Mouse (Mus musculus) hindbrain, embryonic 15.5 days (tissue): ENCODE measurements at regions not wholly inside any gene's neighbourhood (a gene's known extent, or its start where the extent isn't known, plus 50 kb on each side); places are given as distances from the start of the nearest gene placed in this dataset.
"Not testable (repeated sequence)": the region's sequence is repeated elsewhere in the genome, so short reads cannot be mapped to it uniquely, and the experiment has no call there.

Experiments
- ATAC-seq: fragments of 200-750 bp; cut with Nextera tagmentation; 2 replicates; pipeline ENCODE4 v1.8.0; 2017; ENCODE audit warnings: low read depth, moderate number of reproducible peaks, moderate TSS enrichment; ENCODE audit not compliant: low FRiP score
- H3K27ac ChIP-seq: fragments of 300-500 bp; sonication (generic); replicated peaks from 2 replicates; pipeline ENCODE4 v1.5.1; 2015; ENCODE audit warnings: mild to moderate bottlenecking, inconsistent platforms
- H3K27me3 ChIP-seq: fragments of 300-500 bp; sonication (generic); 2 replicates; pipeline ENCODE4 v1.6.1; 2015; ENCODE audit warnings: control low read depth, inconsistent platforms
- H3K36me3 ChIP-seq: fragments of 300-500 bp; sonication (generic); 2 replicates; pipeline ENCODE4 v1.6.1; 2015; ENCODE audit warnings: control low read depth, inconsistent platforms
- H3K4me1 ChIP-seq: fragments of 300-500 bp; sonication (generic); replicated peaks from 2 replicates; pipeline ENCODE4 v1.6.1; 2015; ENCODE audit warnings: control low read depth, inconsistent platforms
- H3K4me2 ChIP-seq: fragments of 300-500 bp; sonication (generic); 2 replicates; pipeline ENCODE4 v1.6.1; 2015; ENCODE audit warnings: moderate library complexity, mild to moderate bottlenecking, inconsistent platforms
- H3K4me3 ChIP-seq: fragments of 300-500 bp; sonication (generic); 2 replicates; pipeline ENCODE4 v1.5.1; 2015; ENCODE audit warnings: mild to moderate bottlenecking, inconsistent platforms
- H3K9ac ChIP-seq: fragments of 300-500 bp; sonication (generic); 2 replicates; pipeline ENCODE4 v1.6.1; 2015; ENCODE audit warnings: inconsistent platforms
- H3K9me3 ChIP-seq: fragments of 300-500 bp; sonication (generic); 2 replicates; pipeline ENCODE4 v1.6.1; 2016; ENCODE audit warnings: control low read depth, inconsistent platforms
- WGBS: fragments of 180-500 bp; shearing (Covaris S2); methylation state at CpG from one replicate; pipeline ENCODE4 v1.1.7; 2015; 5-methylcytosine and 5-hydroxymethylcytosine counted together

DNA sequence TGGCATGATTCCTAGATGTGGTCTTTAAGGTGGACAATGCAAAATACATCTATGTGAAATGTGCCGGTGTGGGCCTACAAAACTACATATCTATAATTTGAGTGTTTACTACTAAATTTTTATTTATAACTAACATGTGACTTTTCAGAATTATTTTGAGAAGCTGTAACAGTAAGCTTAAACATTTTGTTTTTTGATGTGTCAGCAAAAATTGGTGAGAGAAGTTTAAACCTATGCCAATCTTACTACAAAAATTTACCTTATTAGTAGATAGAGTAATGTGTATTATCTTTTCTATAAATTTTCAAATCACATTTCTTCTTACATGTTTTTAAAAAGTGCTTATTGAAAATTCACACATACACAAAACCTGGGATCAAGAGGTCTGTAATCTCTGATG lies 525.1 kb upstream of the Rorb start:
- Histone ChIP-seq H3K4me3 (no peak overlapping the region), H3K27ac (no peak overlapping the region), H3K36me3 (no peaks in the 10 kb centered on the region), H3K9me3 (no peaks in the 10 kb centered on the region), H3K4me2 (no peak overlapping the region), H3K4me1 (no peaks in the 10 kb centered on the region), H3K9ac (no peak overlapping the region), H3K27me3 (no peaks in the 10 kb centered on the region)
- no peak for ATAC-seq
- WGBS: 97% methylated on average over 1 of the region's 1 CpGs

GRCm38 (mm10) chr19:19587866-19588265 lies 476.9 kb upstream of the Rorb start:
- no peak for ATAC-seq
- H3K36me3 ChIP-seq: no peaks in the 10 kb centered on the region
- no peak overlapping the region for H3K27ac ChIP-seq
- no peak overlapping the region for H3K4me2 ChIP-seq
- no peak overlapping the region for H3K4me3 ChIP-seq
- H3K9ac ChIP-seq: no peak overlapping the region
- H3K4me1 ChIP-seq: no peaks in the 10 kb centered on the region
- 60% methylated on average over 2 of the region's 2 CpGs for WGBS
- H3K9me3 ChIP-seq: no peaks in the 10 kb centered on the region
- H3K27me3 ChIP-seq: no peaks in the 10 kb centered on the region

DNA sequence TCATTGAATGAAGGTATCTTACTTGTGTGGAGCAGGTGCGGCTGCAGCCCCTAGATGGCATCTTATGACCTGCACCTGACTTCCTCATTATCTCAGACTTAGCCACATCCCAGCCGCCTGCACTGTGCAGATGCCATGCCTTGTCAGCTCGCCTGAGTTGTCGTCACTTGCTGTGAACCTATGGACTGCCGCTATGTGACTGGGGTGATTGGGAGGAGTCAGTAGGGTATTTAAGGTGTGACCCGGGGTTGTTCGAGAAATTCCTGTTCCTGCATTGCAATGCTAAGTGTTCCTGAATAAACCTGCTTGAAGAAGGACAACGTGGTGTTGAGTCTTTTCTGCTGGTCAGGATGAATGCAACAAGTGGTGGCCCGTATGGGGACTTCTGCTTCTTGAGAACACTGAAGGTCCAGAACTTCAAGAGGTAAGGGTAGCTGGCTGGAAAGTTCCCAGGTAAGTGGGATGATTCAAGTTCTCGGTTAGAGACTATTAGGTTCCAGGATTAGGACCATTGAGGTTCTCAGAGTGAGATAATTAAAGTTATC lies 464.1 kb upstream of the Rorb start:
- ATAC-seq, H3K9me3 ChIP-seq, H3K36me3 ChIP-seq, H3K4me1 ChIP-seq, H3K9ac ChIP-seq, H3K27ac ChIP-seq, H3K4me2 ChIP-seq, H3K27me3 ChIP-seq, H3K4me3 ChIP-seq: not testable (repeated sequence)
- 93% methylated on average over 10 of the region's 10 CpGs for WGBS

GRCm38 (mm10) chr19:19564657-19565056 lies 453.7 kb upstream of the Rorb start:
- Histone ChIP-seq H3K9ac (no peak overlapping the region), H3K4me3 (no peak overlapping the region), H3K4me1 (no peaks in the 10 kb centered on the region), H3K27me3 (no peaks in the 10 kb centered on the region), H3K4me2 (no peak overlapping the region), H3K27ac (no peak overlapping the region), H3K36me3 (no peaks in the 10 kb centered on the region), H3K9me3 (no peaks in the 10 kb centered on the region)
- 67% methylated on average over 2 of the region's 2 CpGs for WGBS
- peak; percentile 69 for ATAC-seq

GRCm38 (mm10) chr19:19535131-19535530 lies 424.1 kb upstream of the Rorb start:
- WGBS: 55% methylated on average over 2 of the region's 2 CpGs
- Histone ChIP-seq H3K4me3 (no peak overlapping the region), H3K4me1 (no peaks in the 10 kb centered on the region), H3K36me3 (no peaks in the 10 kb centered on the region), H3K9ac (no peak overlapping the region), H3K27me3 (no peaks in the 10 kb centered on the region), H3K4me2 (no peak overlapping the region), H3K27ac (no peak overlapping the region), H3K9me3 (no peaks in the 10 kb centered on the region)
- no peak for ATAC-seq

DNA sequence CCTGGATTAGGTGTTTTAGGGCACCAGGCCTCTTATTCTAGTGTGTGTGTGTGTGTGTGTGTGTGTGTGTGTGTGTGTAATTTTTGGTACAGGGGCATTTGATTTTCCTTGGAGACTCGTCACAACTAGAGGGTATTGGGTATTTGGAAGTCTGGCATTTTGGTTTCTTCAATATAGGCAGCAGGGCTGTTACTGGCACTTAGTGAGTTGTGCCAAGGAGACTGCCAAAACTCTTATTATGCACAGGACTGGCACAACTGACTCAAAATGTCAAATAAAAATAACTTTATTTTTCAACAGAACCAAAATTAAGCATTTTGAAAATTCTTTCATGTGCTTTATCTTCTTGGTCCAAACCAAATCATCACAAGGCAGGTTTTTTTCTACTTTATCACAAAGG lies 413.2 kb upstream of the Rorb start:
- Histone ChIP-seq H3K4me3 (no peak overlapping the region), H3K27ac (no peak overlapping the region), H3K36me3 (no peaks in the 10 kb centered on the region), H3K4me1 (no peaks in the 10 kb centered on the region), H3K4me2 (no peak overlapping the region), H3K9ac (no peak overlapping the region), H3K27me3 (no peaks in the 10 kb centered on the region), H3K9me3 (no peaks in the 10 kb centered on the region)
- no peak for ATAC-seq
- 78% methylated on average over 1 of the region's 1 CpGs for WGBS

DNA sequence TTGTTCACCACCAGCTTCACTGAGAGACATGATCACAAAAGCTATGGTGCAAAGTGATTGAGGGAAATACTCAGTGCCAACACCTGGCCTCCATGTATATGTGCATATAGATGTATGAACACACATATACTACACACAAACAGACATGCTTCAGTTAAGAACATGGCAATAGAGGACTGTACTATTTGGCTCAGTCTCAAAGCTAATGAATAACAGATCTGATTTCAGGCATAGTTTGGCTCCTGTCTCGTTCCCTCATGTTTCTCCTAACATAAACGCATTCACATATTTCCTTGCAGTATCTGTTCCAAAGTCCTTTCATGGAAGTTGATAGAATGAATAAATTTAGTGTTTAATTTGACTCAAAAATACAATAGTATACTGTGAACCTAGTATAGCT lies 412.6 kb upstream of the Rorb start:
- WGBS: 79% methylated on average over 2 of the region's 2 CpGs
- Histone ChIP-seq H3K4me1 (no peaks in the 10 kb centered on the region), H3K27ac (no peak overlapping the region), H3K9me3 (no peaks in the 10 kb centered on the region), H3K4me3 (no peak overlapping the region), H3K27me3 (no peaks in the 10 kb centered on the region), H3K36me3 (no peaks in the 10 kb centered on the region), H3K4me2 (no peak overlapping the region), H3K9ac (no peak overlapping the region)
- no peak for ATAC-seq

DNA sequence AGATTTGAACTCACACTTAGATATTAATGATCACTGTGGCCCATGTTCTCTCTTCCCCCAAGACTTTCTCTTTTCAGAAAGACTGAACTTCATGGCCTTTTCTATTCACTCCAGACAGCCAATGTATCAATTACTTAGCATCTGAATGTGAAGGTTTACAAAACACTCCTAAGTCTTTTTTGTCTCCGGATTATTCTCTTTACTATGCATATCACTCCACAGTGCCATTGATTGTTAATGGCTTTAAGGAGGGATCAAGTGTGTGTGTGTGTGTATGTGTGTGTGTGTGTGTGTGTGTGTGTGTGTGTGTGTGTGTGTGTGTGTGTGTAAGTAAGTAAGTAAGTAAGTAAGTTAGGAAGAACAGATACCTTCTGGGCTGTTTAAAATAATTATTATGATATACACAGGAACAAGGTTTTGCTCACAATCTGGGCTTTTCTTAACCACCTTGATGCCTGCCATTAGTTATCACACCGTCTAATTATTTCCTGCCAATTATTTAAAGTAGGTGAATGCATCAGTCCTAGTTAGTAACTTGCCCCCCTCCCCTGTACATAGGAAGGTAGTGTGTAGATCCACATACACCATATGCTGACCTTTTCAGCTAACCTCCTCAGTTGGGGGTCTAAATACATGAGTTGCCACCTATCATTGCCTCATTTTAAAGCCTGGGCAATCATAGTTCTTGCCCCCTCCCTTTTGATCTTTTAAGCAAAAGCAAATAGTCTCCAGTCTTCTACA lies 367.4 kb upstream of the Rorb start:
- H3K36me3 ChIP-seq: no peaks in the 10 kb centered on the region
- no peaks in the 10 kb centered on the region for H3K9me3 ChIP-seq
- no peak overlapping the region for H3K4me3 ChIP-seq
- no peak for ATAC-seq
- no peaks in the 10 kb centered on the region for H3K4me1 ChIP-seq
- no peaks in the 10 kb centered on the region for H3K27me3 ChIP-seq
- H3K9ac ChIP-seq: no peak overlapping the region
- no peak overlapping the region for H3K4me2 ChIP-seq
- 54% methylated on average over 2 of the region's 2 CpGs for WGBS
- H3K27ac ChIP-seq: no peak overlapping the region
